Mouse (Mus musculus): ENCODE results near the gene Map7d3. TPM values are rescaled to one million over a fixed set of nuclear protein-coding genes. Genes with fewer than 3 reads are reported as not detected.

The Map7d3 gene
- total RNA-seq, 1 experiment from 2014 or later, result 7.5 TPM

Other genes with a start within 250 kb of the Map7d3 start
- gene Mmgt1, start 224.3 kb downstream of the Map7d3 start, total RNA-seq (2017), result 26.9 and 29.2 TPM in 2 replicates
- gene Slc9a6, start 212.6 kb downstream of the Map7d3 start, total RNA-seq (2017), result 5.3 and 12.1 TPM in 2 replicates
- 1.6 and 21.3 TPM in 2 replicates for gene Fhl1, start 90.5 kb downstream of the Map7d3 start, total RNA-seq (2017)
- gene Adgrg4, start 47.8 kb upstream of the Map7d3 start, total RNA-seq (2017), result not detected in 2 replicates
- gene Brs3, start 220.7 kb upstream of the Map7d3 start, total RNA-seq (2017), result not detected in 2 replicates
- 92.6 and 95.2 TPM in 2 replicates for gene Htatsf1, start 231.3 kb upstream of the Map7d3 start, total RNA-seq (2017)

Measured in common myeloid progenitor, adult 5-6 weeks (primary cell).